Mouse (Mus musculus) embryonic facial prominence, embryonic 14.5 days (tissue): ENCODE results near the gene Sept9. TPM values are rescaled to one million over a fixed set of nuclear protein-coding genes. Genes with fewer than 3 reads are reported as not detected.

Source experiments
- ATAC-seq: fragments of 200-750 bp; cut with Nextera tagmentation; 2 replicates; pipeline ENCODE4 v1.8.0; 2017; ENCODE audit warnings: low read depth, moderate number of reproducible peaks, moderate TSS enrichment
- DNase-seq: peaks from one replicate; pipeline ENCODE4 v3.0.0-alpha.2; 2015; ENCODE audit warnings: low spot score
- H3K27ac ChIP-seq: fragments of 300-500 bp; sonication (generic); replicated peaks from 2 replicates; pipeline ENCODE4 v1.5.1; 2014; ENCODE audit warnings: low read depth, mild to moderate bottlenecking, low read length, moderate library complexity
- H3K27me3 ChIP-seq: fragments of 300-500 bp; sonication (generic); replicated peaks from 2 replicates; pipeline ENCODE4 v1.6.1; 2014; ENCODE audit warnings: low read length; ENCODE audit not compliant: control insufficient read depth, insufficient read depth
- H3K36me3 ChIP-seq: fragments of 300-500 bp; sonication (generic); 2 replicates; pipeline ENCODE4 v1.6.1; 2014; ENCODE audit warnings: low read length, mixed read lengths; ENCODE audit not compliant: control insufficient read depth, insufficient read depth
- H3K4me1 ChIP-seq: fragments of 300-500 bp; sonication (generic); 2 replicates; pipeline ENCODE4 v1.6.1; 2014; ENCODE audit warnings: antibody characterized with exemption, low read length; ENCODE audit not compliant: control insufficient read depth, insufficient read depth
- H3K4me2 ChIP-seq: fragments of 300-500 bp; sonication (generic); 2 replicates; pipeline ENCODE4 v1.6.1; 2014; ENCODE audit warnings: low read depth, mild to moderate bottlenecking, low read length, moderate library complexity, mixed read lengths
- H3K4me3 ChIP-seq: fragments of 300-500 bp; sonication (generic); 2 replicates; pipeline ENCODE4 v1.5.1; 2014; ENCODE audit warnings: low read depth, mild to moderate bottlenecking, low read length
- H3K9ac ChIP-seq: fragments of 300-500 bp; sonication (generic); 2 replicates; pipeline ENCODE4 v1.6.1; 2014; ENCODE audit warnings: low read depth, mild to moderate bottlenecking, low read length, moderate library complexity, mixed read lengths
- H3K9me3 ChIP-seq: fragments of 300-500 bp; sonication (generic); 2 replicates; pipeline ENCODE4 v1.6.1; 2016; ENCODE audit warnings: low read length; ENCODE audit not compliant: control insufficient read depth
- WGBS: fragments of 180-500 bp; shearing (Covaris S2); extraction: QIAGEN DNeasy Blood & Tissue Kit; methylation state at CpG from one replicate; pipeline ENCODE4 v1.1.7; 2014; 5-methylcytosine and 5-hydroxymethylcytosine counted together
- polyA plus RNA-seq: library from polyadenylated mRNA; unstranded; fragments of >200 nt; fragmentation: Nextera tagmentation; extraction: Ambion mirVana; gene quantifications from 2 replicates; pipeline ENCODE4 v1.2.1, GENCODE M21; 2014

Gene Sept9
- polyA plus RNA-seq, 1 experiment from 2014 or later, result 115 TPM

- Histone ChIP-seq H3K27ac (peak overlapping the region; percentile 75), H3K4me2 (no peak overlapping the region), H3K9me3 (no peaks in the 10 kb centered on the region), H3K9ac (no peak overlapping the region), H3K4me3 (no peak overlapping the region), H3K27me3 (no peaks in the 10 kb centered on the region), H3K4me1 (peaks cover 16% of the 10 kb centered on the region; the same call in 1 of the 2 replicates), H3K36me3 (peaks cover 29% of the 10 kb centered on the region)
- DNase-seq (no peak), ATAC-seq (no peak)
- WGBS, result 58% methylated on average over 4 of the region's 4 CpGs
These were observed 96.6 kb downstream of the Sept9 start for GRCm38 (mm10) chr11:117296116-117296499.

DNA sequence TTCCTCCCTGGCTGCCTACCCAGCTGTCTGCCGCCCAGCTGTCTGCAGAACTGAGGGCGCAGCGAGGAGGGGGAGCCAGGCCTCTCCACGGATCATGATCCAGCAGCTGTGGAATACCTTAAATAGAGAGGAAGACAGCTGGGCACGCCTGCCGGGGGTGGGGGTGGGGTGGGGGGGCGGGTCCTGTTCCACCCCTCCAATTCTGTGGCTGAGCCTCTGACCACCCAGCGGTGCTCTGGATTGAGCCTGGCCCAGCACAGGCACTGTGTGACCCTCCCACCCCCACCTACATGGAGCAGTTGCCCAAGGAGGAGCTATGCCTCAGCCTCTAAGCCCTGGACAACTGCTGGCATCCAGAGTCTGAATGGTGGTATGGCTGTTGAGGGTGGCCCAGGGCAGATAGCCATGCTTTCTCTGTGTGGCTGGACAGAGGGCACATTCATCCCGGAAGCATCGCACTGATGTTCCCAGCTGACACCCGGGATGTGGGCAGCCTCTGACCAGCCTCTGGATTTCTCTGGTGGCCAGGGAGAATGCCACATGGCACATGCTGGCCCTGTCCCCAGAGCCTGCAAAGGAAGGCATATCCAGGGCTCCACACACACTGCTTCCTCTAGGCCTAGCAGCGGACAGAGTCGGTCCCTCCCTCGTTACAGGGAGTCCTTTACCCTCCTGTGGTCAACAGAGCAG lies 97.2 kb downstream of the Sept9 start:
- no peak overlapping the region for H3K9ac ChIP-seq
- no peak overlapping the region for H3K4me2 ChIP-seq
- peak overlapping the region; percentile 75 for H3K27ac ChIP-seq
- peak; percentile 89 for ATAC-seq
- H3K9me3 ChIP-seq, result no peaks in the 10 kb centered on the region
- no peak overlapping the region for H3K4me3 ChIP-seq
- peaks cover 24% of the 10 kb centered on the region for H3K36me3 ChIP-seq
- no peaks in the 10 kb centered on the region for H3K27me3 ChIP-seq
- DNase-seq, result peak; percentile 80
- H3K4me1 ChIP-seq, result peaks cover 17% of the 10 kb centered on the region; the same call in 1 of the 2 replicates
- 61% methylated on average over 13 of the region's 14 CpGs for WGBS

GRCm38 (mm10) chr11:117297190-117297829 lies 97.8 kb downstream of the Sept9 start:
- Histone ChIP-seq H3K4me1 (peaks cover 23% of the 10 kb centered on the region; the same call in 1 of the 2 replicates), H3K27me3 (no peaks in the 10 kb centered on the region)

DNA sequence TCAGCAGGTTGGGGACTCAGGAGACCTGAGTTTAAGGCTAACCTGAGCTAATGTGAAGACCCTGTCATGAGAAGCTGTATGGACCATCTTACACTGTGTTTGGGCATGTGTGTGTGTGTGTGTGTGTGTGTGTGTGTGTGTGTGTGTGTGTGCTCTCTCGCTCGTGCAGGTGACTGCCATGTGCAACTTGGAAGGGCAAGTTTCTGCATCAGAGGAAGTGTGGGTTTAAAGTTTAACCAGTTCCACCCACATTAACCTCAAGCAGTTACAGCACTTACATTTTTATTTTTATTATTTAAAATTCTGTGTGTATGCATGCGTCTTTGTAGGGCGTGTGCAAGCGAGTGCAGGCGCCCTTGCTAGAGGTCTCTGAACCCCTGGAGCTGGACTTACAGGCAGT lies 100.3 kb downstream of the Sept9 start:
- WGBS, result 92% methylated on average over 6 of the region's 6 CpGs
- H3K4me1 ChIP-seq, result peaks cover 34% of the 10 kb centered on the region

More at GRCm38 (mm10) chr11:117297190-117297829, 97.8 kb downstream of the Sept9 start:
- 83% methylated on average over 3 of the region's 3 CpGs for WGBS
- 0 out of 2 replicates have a peak overlapping the region, but pooled peaks have one; percentile 17 for H3K27ac ChIP-seq
- H3K4me2 ChIP-seq, result no peak overlapping the region
- no peak overlapping the region for H3K9ac ChIP-seq
- H3K4me3 ChIP-seq, result no peak overlapping the region
- H3K36me3 ChIP-seq, result peaks cover 18% of the 10 kb centered on the region; the same call in 1 of the 2 replicates
- no peak for DNase-seq
- no peaks in the 10 kb centered on the region for H3K9me3 ChIP-seq
- no peak for ATAC-seq

GRCm38 (mm10) chr11:117300809-117301208 lies 101.3 kb downstream of the Sept9 start:
- peaks cover 15% of the 10 kb centered on the region; the same call in 1 of the 2 replicates for H3K36me3 ChIP-seq
- no peak overlapping the region for H3K4me3 ChIP-seq
- H3K27me3 ChIP-seq, result no peaks in the 10 kb centered on the region
- H3K27ac ChIP-seq, result peak overlapping the region; percentile 63
- H3K4me2 ChIP-seq, result no peak overlapping the region
- DNase-seq (no peak), ATAC-seq (no peak)
- no peaks in the 10 kb centered on the region for H3K9me3 ChIP-seq
- H3K4me1 ChIP-seq, result peaks cover 27% of the 10 kb centered on the region
- H3K9ac ChIP-seq, result no peak overlapping the region
- 85% methylated on average over 4 of the region's 4 CpGs for WGBS

More for the DNA sequence above, 100.3 kb downstream of the Sept9 start:
- Histone ChIP-seq H3K9me3 (no peaks in the 10 kb centered on the region), H3K4me3 (no peak overlapping the region), H3K36me3 (peaks cover 15% of the 10 kb centered on the region; the same call in 1 of the 2 replicates), H3K9ac (no peak overlapping the region), H3K27me3 (no peaks in the 10 kb centered on the region), H3K27ac (peak overlapping the region; percentile 63; the same call in 1 of the 2 replicates), H3K4me2 (no peak overlapping the region)
- DNase-seq (no peak), ATAC-seq (no peak)

- Histone ChIP-seq H3K4me3 (no peak overlapping the region), H3K27me3 (no peaks in the 10 kb centered on the region), H3K4me2 (no peak overlapping the region), H3K36me3 (peaks cover 16% of the 10 kb centered on the region), H3K9me3 (no peaks in the 10 kb centered on the region), H3K4me1 (peaks cover 25% of the 10 kb centered on the region), H3K9ac (no peak overlapping the region), H3K27ac (peak overlapping the region; percentile 63)
- peak; percentile 62 for DNase-seq
- WGBS, result 37% methylated on average over 6 of the region's 6 CpGs
- 0 out of 2 replicates have a peak, but pooled peaks have one; percentile 16 for ATAC-seq
These were observed 102.3 kb downstream of the Sept9 start for GRCm38 (mm10) chr11:117301716-117302115.

DNA sequence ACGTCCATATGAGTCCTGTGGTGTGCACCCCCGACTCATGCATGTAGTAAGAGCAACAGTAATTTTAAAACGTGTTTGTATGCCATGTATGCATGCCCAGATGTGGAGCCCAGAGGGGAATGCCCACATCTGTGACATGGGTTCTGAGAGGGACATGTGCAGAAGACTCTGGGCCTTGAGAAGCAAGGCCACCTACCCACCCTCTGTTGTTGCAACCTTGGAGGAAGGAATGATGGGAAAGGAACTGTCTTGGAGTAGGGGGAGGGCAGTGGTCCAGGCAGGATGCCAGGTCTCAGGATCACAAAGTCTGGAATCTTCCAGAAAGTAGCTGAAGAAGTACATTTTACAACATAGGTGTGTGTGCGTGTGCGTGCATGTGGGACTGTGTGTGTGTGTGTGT lies 102.9 kb downstream of the Sept9 start:
- H3K4me3 ChIP-seq, result no peak overlapping the region
- H3K36me3 ChIP-seq, result peaks cover 11% of the 10 kb centered on the region
- no peak overlapping the region for H3K9ac ChIP-seq
- no peaks in the 10 kb centered on the region for H3K27me3 ChIP-seq
- H3K4me1 ChIP-seq, result peaks cover 31% of the 10 kb centered on the region
- peak overlapping the region; percentile 63 for H3K27ac ChIP-seq
- DNase-seq, result no peak
- WGBS, result 73% methylated on average over 5 of the region's 5 CpGs
- no peaks in the 10 kb centered on the region for H3K9me3 ChIP-seq
- no peak for ATAC-seq
- H3K4me2 ChIP-seq, result no peak overlapping the region

DNA sequence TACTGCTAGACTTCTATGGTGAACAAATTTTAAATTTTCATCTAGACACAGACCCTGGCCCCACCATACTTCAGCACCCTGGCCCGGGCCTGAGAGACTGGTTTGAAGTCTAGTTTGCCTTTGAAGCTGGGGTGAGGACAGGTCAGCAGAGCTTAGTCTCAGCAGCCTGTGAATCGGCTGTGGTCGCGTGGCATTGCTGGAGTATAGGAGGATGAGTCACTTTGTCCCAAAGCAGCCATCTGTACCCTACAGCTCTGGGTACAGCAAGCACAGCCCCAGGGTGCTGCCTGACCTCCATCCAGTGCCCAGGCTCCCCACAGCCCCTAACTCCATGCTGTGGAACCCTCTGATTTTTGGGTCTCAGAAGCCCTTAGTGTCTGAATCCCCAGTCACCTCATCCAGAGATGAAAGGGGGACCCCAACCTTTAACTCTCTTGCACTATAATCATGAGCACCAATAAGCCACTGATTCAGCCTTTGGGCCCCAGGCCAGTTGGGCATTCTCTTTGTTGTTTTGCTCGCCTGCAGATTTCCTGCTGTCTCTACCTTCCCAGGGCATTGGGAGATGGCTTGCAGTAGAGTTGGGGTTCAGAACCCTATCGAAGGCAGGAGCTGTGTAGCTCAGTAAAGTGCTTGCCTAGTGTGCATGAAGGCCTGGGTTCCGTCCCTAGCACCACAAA lies 106.2 kb downstream of the Sept9 start:
- no peak overlapping the region for H3K27ac ChIP-seq
- H3K9ac ChIP-seq, result no peak overlapping the region
- 87% methylated on average over 7 of the region's 7 CpGs for WGBS
- ATAC-seq, result no peak
- H3K9me3 ChIP-seq, result no peaks in the 10 kb centered on the region
- peaks cover 7% of the 10 kb centered on the region; the same call in 1 of the 2 replicates for H3K36me3 ChIP-seq
- H3K4me3 ChIP-seq, result no peak overlapping the region
- no peak for DNase-seq
- H3K4me2 ChIP-seq, result no peak overlapping the region
- H3K27me3 ChIP-seq, result no peaks in the 10 kb centered on the region
- H3K4me1 ChIP-seq, result peaks cover 63% of the 10 kb centered on the region
